Mouse (Mus musculus) liver, postnatal 0 days (tissue): ENCODE measurements around the gene Adcy6.

Source experiments
- CTCF ChIP-seq: sonication (generic); IDR thresholded peaks from 2 replicates; pipeline ENCODE4 v1.5.1; 2016; ENCODE audit warnings: antibody characterized with exemption, low read depth
- EP300 ChIP-seq: IDR thresholded peaks from 2 replicates; pipeline ENCODE4 v1.6.1; 2016; ENCODE audit warnings: antibody characterized with exemption, low read depth, mild to moderate bottlenecking

- TF ChIP-seq CTCF = no peak
- no peak for TF ChIP-seq EP300
Measured at GRCm38 (mm10) chr15:98587751-98588150, 22.1 kb downstream of the Adcy6 start.
